Mouse (Mus musculus) cortical plate, adult 2 months (tissue): Measurements from ENCODE around the gene Dna2. TPM values are rescaled to one million over a fixed set of nuclear protein-coding genes. Genes with fewer than 3 reads are reported as not detected.

Experiments
- H3K27ac ChIP-seq: fragments of 200-500 bp; 2 replicates; pipeline ENCODE4 v1.5.1; 2012; ENCODE audit warnings: low read length, control low read depth, inconsistent platforms; ENCODE audit not compliant: insufficient read depth
- H3K4me1 ChIP-seq: fragments of 200-500 bp; 2 replicates; pipeline ENCODE4 v1.6.1; 2011; ENCODE audit warnings: low read length; ENCODE audit not compliant: control insufficient read depth, insufficient read depth
- H3K4me3 ChIP-seq: fragments of 200-500 bp; 2 replicates; pipeline ENCODE4 v1.5.1; 2011; ENCODE audit warnings: mild to moderate bottlenecking, low read length, control low read depth; ENCODE audit not compliant: insufficient read depth
- CTCF ChIP-seq: fragments of 200-500 bp; IDR thresholded peaks from 2 replicates; pipeline ENCODE4 v1.5.1; 2011; ENCODE audit warnings: mild to moderate bottlenecking, control low read depth, low read length; ENCODE audit not compliant: insufficient read depth; ENCODE audit errors: extremely low read depth
- POLR2A ChIP-seq: fragments of 200-500 bp; IDR thresholded peaks from 2 replicates; pipeline ENCODE4 v1.6.1; 2011; ENCODE audit warnings: mild to moderate bottlenecking, low read length, control low read depth; ENCODE audit not compliant: insufficient read depth; ENCODE audit errors: extremely low read depth
- polyA plus RNA-seq: library from polyadenylated mRNA; depleted of rRNA; stranded (reverse); fragments of >200 nt; gene quantifications from 2 replicates; pipeline ENCODE4 v1.2.3, GENCODE M21; 2012; rRNA removed

Gene Dna2
- polyA plus RNA-seq, 1 experiment: 2.3 TPM

GRCm38 (mm10) chr10:63004556-63004955 is 57.7 kb downstream of the Dna2 start:
- H3K4me3 ChIP-seq: no peak overlapping the region
- no peak overlapping the region for H3K27ac ChIP-seq
- peaks cover 2% of the 10 kb centered on the region; the same call in 1 of the 2 replicates for H3K4me1 ChIP-seq
- no peak for TF ChIP-seq POLR2A
- TF ChIP-seq CTCF: no peak

- H3K4me3 ChIP-seq: no peak overlapping the region
- TF ChIP-seq POLR2A (no peak), CTCF (no peak)
- H3K4me1 ChIP-seq: no peaks in the 10 kb centered on the region; the same call in 1 of the 2 replicates
- no peak overlapping the region for H3K27ac ChIP-seq
These were observed 61.4 kb downstream of the Dna2 start for GRCm38 (mm10) chr10:63008193-63008592.

DNA sequence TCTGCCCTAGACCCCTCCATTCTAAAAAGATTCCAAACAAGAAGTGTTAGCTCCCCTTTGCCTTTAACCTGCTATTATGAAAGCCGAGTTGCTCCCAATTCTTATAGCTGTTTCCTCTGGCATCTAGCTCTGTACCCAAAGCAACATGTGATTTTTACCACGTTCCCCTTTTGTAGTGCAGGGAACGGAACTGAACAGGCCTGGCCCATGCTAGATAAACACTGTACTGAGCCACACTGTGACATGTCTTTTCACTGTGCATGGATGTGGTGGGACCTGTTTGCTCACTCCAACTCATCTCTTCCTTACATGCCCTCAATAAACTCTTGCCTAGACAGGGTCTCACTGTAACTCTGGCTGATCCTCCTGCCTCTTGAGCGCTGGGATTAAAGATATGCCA is 63.4 kb downstream of the Dna2 start:
- TF ChIP-seq POLR2A (no peak), CTCF (no peak)

GRCm38 (mm10) chr10:63011556-63011955 is 64.7 kb downstream of the Dna2 start:
- no peak overlapping the region for H3K27ac ChIP-seq
- H3K4me1 ChIP-seq: no peaks in the 10 kb centered on the region
- no peak for TF ChIP-seq POLR2A
- TF ChIP-seq CTCF: no peak
- no peak overlapping the region for H3K4me3 ChIP-seq

More for the DNA sequence above, 63.4 kb downstream of the Dna2 start:
- no peak overlapping the region for H3K27ac ChIP-seq
- H3K4me3 ChIP-seq: no peak overlapping the region
- no peaks in the 10 kb centered on the region for H3K4me1 ChIP-seq

DNA sequence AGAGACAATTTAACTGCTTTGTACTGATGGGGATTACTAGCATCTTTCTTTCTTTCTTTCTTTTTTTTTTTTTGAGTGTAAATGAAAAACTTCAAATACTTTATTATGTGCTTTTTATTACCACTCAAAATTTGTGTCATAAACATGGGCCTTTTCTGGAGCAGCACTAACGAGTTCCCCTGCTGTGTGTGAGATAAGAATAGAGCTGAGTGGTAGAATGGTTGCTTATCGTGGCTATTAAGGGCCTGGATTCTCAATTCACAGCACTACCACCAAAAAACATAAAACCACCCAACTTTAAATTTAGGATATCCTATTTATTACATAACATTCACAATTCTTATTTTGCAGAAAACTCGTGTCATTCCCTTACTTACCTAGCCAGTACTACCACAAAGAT is 66.7 kb downstream of the Dna2 start:
- no peak for TF ChIP-seq CTCF
- TF ChIP-seq POLR2A: no peak
- no peak overlapping the region for H3K4me3 ChIP-seq
- H3K27ac ChIP-seq: no peak overlapping the region
- no peaks in the 10 kb centered on the region for H3K4me1 ChIP-seq

DNA sequence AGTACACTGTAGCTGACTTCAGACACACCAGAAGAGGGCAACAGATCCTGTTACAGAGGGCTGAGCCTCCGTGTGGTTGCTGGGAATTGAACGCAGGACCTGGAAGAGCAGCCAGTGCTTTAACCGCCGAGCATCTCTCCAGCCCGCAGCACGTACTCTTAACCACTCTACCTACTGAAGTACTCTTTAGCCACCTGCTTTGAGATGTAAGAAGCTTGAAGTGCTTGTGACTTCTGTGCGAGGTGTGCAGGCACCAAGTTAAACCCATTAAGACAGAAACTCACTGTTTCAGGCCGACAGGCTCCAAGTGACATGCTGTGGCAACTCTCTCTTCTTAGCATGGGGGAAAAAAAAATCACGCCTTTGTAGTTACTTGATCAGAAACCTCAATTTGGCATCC is 67.3 kb downstream of the Dna2 start:
- no peak overlapping the region for H3K4me3 ChIP-seq

GRCm38 (mm10) chr10:63019304-63019703 is 72.5 kb downstream of the Dna2 start:
- no peak overlapping the region for H3K4me3 ChIP-seq
- H3K4me1 ChIP-seq: peaks cover 4% of the 10 kb centered on the region
- no peak for TF ChIP-seq CTCF
- H3K27ac ChIP-seq: no peak overlapping the region

More for the DNA sequence above, 67.3 kb downstream of the Dna2 start:
- Histone ChIP-seq H3K27ac (no peak overlapping the region), H3K4me1 (no peaks in the 10 kb centered on the region)
- TF ChIP-seq POLR2A (no peak), CTCF (no peak)

DNA sequence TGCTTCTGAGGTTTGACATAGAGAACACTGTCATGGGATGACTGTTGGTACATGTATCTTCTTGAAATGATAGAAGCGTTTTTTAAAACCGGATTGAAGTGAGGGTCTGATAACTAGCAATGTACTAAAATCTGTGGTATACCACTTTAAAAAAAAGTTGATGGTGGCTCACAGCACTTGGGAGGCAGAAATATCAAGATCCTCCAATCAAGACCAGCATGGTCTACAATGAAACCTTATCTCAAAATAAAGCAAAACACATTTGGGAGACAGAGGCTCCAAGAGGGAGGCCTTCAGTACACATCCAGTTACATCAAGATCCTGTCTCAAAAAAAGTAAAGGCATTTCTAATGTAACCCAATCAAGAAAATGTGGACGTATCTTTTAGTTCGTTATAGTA is 74.9 kb downstream of the Dna2 start:
- peaks cover 4% of the 10 kb centered on the region for H3K4me1 ChIP-seq
- H3K27ac ChIP-seq: no peak overlapping the region
- TF ChIP-seq POLR2A (no peak), CTCF (no peak)
- peak overlapping the region; percentile 72; the same call in 1 of the 2 replicates for H3K4me3 ChIP-seq

- Histone ChIP-seq H3K27ac (peak overlapping the region; percentile 99), H3K4me3 (peak overlapping the region; percentile 72), H3K4me1 (peaks cover 4% of the 10 kb centered on the region)
- TF ChIP-seq CTCF: no peak
- TF ChIP-seq POLR2A: no peak
These were observed 75.8 kb downstream of the Dna2 start for GRCm38 (mm10) chr10:63022541-63023120.

- TF ChIP-seq CTCF: no peak
- TF ChIP-seq POLR2A: no peak
- H3K27ac ChIP-seq: peak overlapping the region; percentile 99
- peak overlapping the region; percentile 72 for H3K4me3 ChIP-seq
- peaks cover 4% of the 10 kb centered on the region for H3K4me1 ChIP-seq
These were observed 76.4 kb downstream of the Dna2 start for GRCm38 (mm10) chr10:63023121-63023748.

Other genes starting within 250 kb of the Dna2 start
- gene Stox1, start 220.9 kb upstream of the Dna2 start, polyA plus RNA-seq: 3.3 and 4.8 TPM in 2 replicates
- gene Ccar1, start 154.7 kb upstream of the Dna2 start, polyA plus RNA-seq: 29.9 TPM in 2 replicates
- 3.0 and 3.2 TPM in 2 replicates for gene Tet1, start 38.0 kb upstream of the Dna2 start, polyA plus RNA-seq
- gene Slc25a16, start 26.4 kb upstream of the Dna2 start, polyA plus RNA-seq: 35.3 and 36.5 TPM in 2 replicates
- gene Rufy2, start 33.2 kb downstream of the Dna2 start, polyA plus RNA-seq: 58.9 and 63.7 TPM in 2 replicates
- 78.7 and 86.6 TPM in 2 replicates for gene Hnrnph3, start 77.2 kb downstream of the Dna2 start, polyA plus RNA-seq
- 3.1 TPM in 2 replicates for gene Pbld2, start 77.3 kb downstream of the Dna2 start, polyA plus RNA-seq
- 0.17 and 0.19 TPM in 2 replicates for gene Pbld1, start 113.1 kb downstream of the Dna2 start, polyA plus RNA-seq
- gene Atoh7, start 152.6 kb downstream of the Dna2 start, polyA plus RNA-seq: 2.8 and 3.7 TPM in 2 replicates